Mouse (Mus musculus): ENCODE measurements around the gene Mtnr1b. TPM values are rescaled to one million over a fixed set of nuclear protein-coding genes. Genes with fewer than 3 reads are reported as not detected.

The Mtnr1b gene
- polyA plus RNA-seq (2012; rRNA removed) = not detected in 2 replicates

- Histone ChIP-seq H3K36me3 (ENCODE audit: control insufficient read depth, insufficient read depth, low read length) (no peaks in the 10 kb centered on the region), H3K27me3 (ENCODE audit: control insufficient read depth, insufficient read depth, low read length) (no peaks in the 10 kb centered on the region), H3K4me3 (ENCODE audit: extremely low read depth, insufficient read depth, insufficient read length) (no peak within 1 kb of the TSS), H3K27ac (ENCODE audit: insufficient read depth, low read length) (no peak within 1 kb of the TSS), H3K4me1 (ENCODE audit: control insufficient read depth, insufficient read depth, insufficient read length) (no peaks in the 10 kb centered on the region)
- TF ChIP-seq CTCF (IDR thresholded peaks at IDR 0.05; ENCODE audit: extremely low read depth, insufficient read depth, insufficient read length, insufficient replicate concordance) (no peak), POLR2A (IDR thresholded peaks at IDR 0.05; ENCODE audit: low read depth, low read length) (no peak)
- 58% methylated on average over 19 of the region's 19 CpGs for WGBS
- no peak for DNase-seq (ENCODE audit: low read depth in 1 of 2, low spot score in 2 of 2)
These were observed at the start of gene Mtnr1b for GRCm38 (mm10) chr9:15874506-15875160. Gene Mtnr1b (minus strand): TSS chr9:15874556.

GRCm38 (mm10) chr9:15920271-15920670 lies 45.9 kb upstream of the Mtnr1b start:
- WGBS = 74% methylated on average over 4 of the region's 4 CpGs
- Histone ChIP-seq H3K27me3 (ENCODE audit: control insufficient read depth, insufficient read depth, low read length) (no peaks in the 10 kb centered on the region), H3K4me3 (ENCODE audit: extremely low read depth, insufficient read depth, insufficient read length) (no peak overlapping the region)

GRCm38 (mm10) chr9:15919373-15920005 lies 45.1 kb upstream of the Mtnr1b start:
- Histone ChIP-seq H3K4me3 (ENCODE audit: extremely low read depth, insufficient read depth, insufficient read length) (no peak overlapping the region), H3K4me1 (ENCODE audit: control insufficient read depth, insufficient read depth, insufficient read length) (no peaks in the 10 kb centered on the region), H3K27me3 (ENCODE audit: control insufficient read depth, insufficient read depth, low read length) (no peaks in the 10 kb centered on the region), H3K27ac (ENCODE audit: insufficient read depth, low read length) (no peak overlapping the region), H3K36me3 (ENCODE audit: control insufficient read depth, insufficient read depth, low read length) (no peaks in the 10 kb centered on the region)
- DNase-seq (ENCODE audit: low read depth in 1 of 2, low spot score in 2 of 2) = no peak
- WGBS = 67% methylated on average over 5 of the region's 5 CpGs
- TF ChIP-seq CTCF (IDR thresholded peaks at IDR 0.05; ENCODE audit: extremely low read depth, insufficient read depth, insufficient read length, insufficient replicate concordance) = no peak
- no peak for TF ChIP-seq POLR2A (IDR thresholded peaks at IDR 0.05; ENCODE audit: low read depth, low read length)

More at GRCm38 (mm10) chr9:15920271-15920670, 45.9 kb upstream of the Mtnr1b start:
- TF ChIP-seq POLR2A (IDR thresholded peaks at IDR 0.05; ENCODE audit: low read depth, low read length) (no peak), CTCF (IDR thresholded peaks at IDR 0.05; ENCODE audit: extremely low read depth, insufficient read depth, insufficient read length, insufficient replicate concordance) (no peak)
- H3K36me3 ChIP-seq (ENCODE audit: control insufficient read depth, insufficient read depth, low read length) = no peaks in the 10 kb centered on the region
- no peak overlapping the region for H3K27ac ChIP-seq (ENCODE audit: insufficient read depth, low read length)
- no peak for DNase-seq (ENCODE audit: low read depth in 1 of 2, low spot score in 2 of 2)
- no peaks in the 10 kb centered on the region for H3K4me1 ChIP-seq (ENCODE audit: control insufficient read depth, insufficient read depth, insufficient read length)

- Histone ChIP-seq H3K4me3 (ENCODE audit: extremely low read depth, insufficient read depth, insufficient read length) (no peak overlapping the region), H3K4me1 (ENCODE audit: control insufficient read depth, insufficient read depth, insufficient read length) (no peaks in the 10 kb centered on the region), H3K27ac (ENCODE audit: insufficient read depth, low read length) (no peak overlapping the region), H3K36me3 (ENCODE audit: control insufficient read depth, insufficient read depth, low read length) (no peaks in the 10 kb centered on the region), H3K27me3 (ENCODE audit: control insufficient read depth, insufficient read depth, low read length) (no peaks in the 10 kb centered on the region)
- DNase-seq (ENCODE audit: low read depth in 1 of 2, low spot score in 2 of 2) = no peak
- no peak for TF ChIP-seq POLR2A (IDR thresholded peaks at IDR 0.05; ENCODE audit: low read depth, low read length)
- TF ChIP-seq CTCF (IDR thresholded peaks at IDR 0.05; ENCODE audit: extremely low read depth, insufficient read depth, insufficient read length, insufficient replicate concordance) = no peak
These were observed 42.2 kb upstream of the Mtnr1b start for GRCm38 (mm10) chr9:15916600-15916999.

- H3K4me1 ChIP-seq (ENCODE audit: control insufficient read depth, insufficient read depth, insufficient read length) = no peaks in the 10 kb centered on the region
- no peaks in the 10 kb centered on the region for H3K36me3 ChIP-seq (ENCODE audit: control insufficient read depth, insufficient read depth, low read length)
- 63% methylated on average over 1 of the region's 1 CpGs for WGBS
- TF ChIP-seq CTCF (IDR thresholded peaks at IDR 0.05; ENCODE audit: extremely low read depth, insufficient read depth, insufficient read length, insufficient replicate concordance) (no peak), POLR2A (IDR thresholded peaks at IDR 0.05; ENCODE audit: low read depth, low read length) (no peak)
- H3K27ac ChIP-seq (ENCODE audit: insufficient read depth, low read length) = no peak overlapping the region
- no peak overlapping the region for H3K4me3 ChIP-seq (ENCODE audit: extremely low read depth, insufficient read depth, insufficient read length)
- H3K27me3 ChIP-seq (ENCODE audit: control insufficient read depth, insufficient read depth, low read length) = no peaks in the 10 kb centered on the region
- no peak for DNase-seq (ENCODE audit: low read depth in 1 of 2, low spot score in 2 of 2)
These were observed 38.4 kb upstream of the Mtnr1b start for GRCm38 (mm10) chr9:15912735-15913134.

GRCm38 (mm10) chr9:15909397-15910113 lies 35.2 kb upstream of the Mtnr1b start:
- TF ChIP-seq CTCF (IDR thresholded peaks at IDR 0.05; ENCODE audit: extremely low read depth, insufficient read depth, insufficient read length, insufficient replicate concordance) (no peak), POLR2A (IDR thresholded peaks at IDR 0.05; ENCODE audit: low read depth, low read length) (no peak)
- H3K4me3 ChIP-seq (ENCODE audit: extremely low read depth, insufficient read depth, insufficient read length) = no peak overlapping the region
- H3K27me3 ChIP-seq (ENCODE audit: control insufficient read depth, insufficient read depth, low read length) = no peaks in the 10 kb centered on the region
- 70% methylated on average over 2 of the region's 2 CpGs for WGBS
- H3K4me1 ChIP-seq (ENCODE audit: control insufficient read depth, insufficient read depth, insufficient read length) = no peaks in the 10 kb centered on the region
- H3K27ac ChIP-seq (ENCODE audit: insufficient read depth, low read length) = no peak overlapping the region
- no peaks in the 10 kb centered on the region for H3K36me3 ChIP-seq (ENCODE audit: control insufficient read depth, insufficient read depth, low read length)
- no peak for DNase-seq (ENCODE audit: low read depth in 1 of 2, low spot score in 2 of 2)
